Mouse (Mus musculus) forebrain, embryonic 10.5 days (tissue): Measurements from ENCODE around the gene Mlxip. TPM values are rescaled to one million over a fixed set of nuclear protein-coding genes. Genes with fewer than 3 reads are reported as not detected.
A peak's percentile ranks its signal among the peaks of the same experiment; 100 is the strongest.

Experiments
- DNase-seq: peaks from one replicate; pipeline ENCODE4 v3.0.0-alpha.2; 2017; ENCODE audit warnings: low spot score; ENCODE audit errors: extremely low spot score
- H3K27ac ChIP-seq: fragments of 300-500 bp; sonication (generic); 2 replicates; pipeline ENCODE4 v1.5.1; 2016; ENCODE audit warnings: mild to moderate bottlenecking
- H3K27me3 ChIP-seq: fragments of 300-500 bp; sonication (generic); 2 replicates; pipeline ENCODE4 v1.6.1; 2016; ENCODE audit warnings: mild to moderate bottlenecking; ENCODE audit not compliant: poor library complexity, severe bottlenecking
- H3K36me3 ChIP-seq: fragments of 300-500 bp; sonication (generic); replicated peaks from 2 replicates; pipeline ENCODE4 v1.6.1; 2016; ENCODE audit warnings: mild to moderate bottlenecking, moderate library complexity
- H3K4me1 ChIP-seq: fragments of 300-500 bp; sonication (generic); 2 replicates; pipeline ENCODE4 v1.6.1; 2016
- H3K4me3 ChIP-seq: fragments of 300-500 bp; sonication (generic); 2 replicates; pipeline ENCODE4 v1.5.1; 2016; ENCODE audit warnings: mild to moderate bottlenecking, moderate library complexity
- H3K9me3 ChIP-seq: fragments of 300-500 bp; sonication (generic); 2 replicates; pipeline ENCODE4 v1.6.1; 2016; ENCODE audit warnings: mild to moderate bottlenecking, moderate library complexity
- WGBS: fragments of 180-500 bp; shearing (Covaris S2); methylation state at CpG from one replicate; pipeline ENCODE4 v1.1.7; 2016; 5-methylcytosine and 5-hydroxymethylcytosine counted together
- polyA plus RNA-seq: library from polyadenylated mRNA; unstranded; fragments of >200 nt; fragmentation: Nextera tagmentation; extraction: Ambion mirVana; gene quantifications from 2 replicates; pipeline ENCODE4 v1.2.1, GENCODE M21; 2016

Mlxip gene
- polyA plus RNA-seq, 1 experiment from 2014 or later = 17.9 TPM

- Histone ChIP-seq H3K9me3 (no peaks in the 10 kb centered on the region), H3K4me1 (peaks cover 61% of the 10 kb centered on the region), H3K36me3 (no peaks in the 10 kb centered on the region), H3K27ac (peak overlapping the region; percentile 71), H3K27me3 (no peaks in the 10 kb centered on the region), H3K4me3 (peak overlapping the region; percentile 52)
- 2% methylated on average over 5 of the region's 5 CpGs for WGBS
- DNase-seq = peak; percentile 63
These were observed 3.2 kb upstream of the Mlxip start for GRCm38 (mm10) chr5:123391442-123391809.

GRCm38 (mm10) chr5:123393786-123394302 is 754 bp upstream of the Mlxip start:
- Histone ChIP-seq H3K4me3 (peak overlapping the region; percentile 71), H3K9me3 (no peaks in the 10 kb centered on the region), H3K4me1 (peaks cover 74% of the 10 kb centered on the region), H3K27me3 (no peaks in the 10 kb centered on the region), H3K27ac (peak overlapping the region; percentile 93), H3K36me3 (0 out of 2 replicates have a peak, but pooled peaks cover 11% of the 10 kb centered on the region)
- no peak for DNase-seq
- WGBS = 27% methylated on average over 5 of the region's 5 CpGs

GRCm38 (mm10) chr5:123394957-123395881 is 621 bp downstream of the Mlxip start:
- Histone ChIP-seq H3K27me3 (no peaks in the 10 kb centered on the region), H3K27ac (peak overlapping the region; percentile 93), H3K4me3 (peak overlapping the region; percentile 71), H3K36me3 (0 out of 2 replicates have a peak, but pooled peaks cover 11% of the 10 kb centered on the region), H3K9me3 (no peaks in the 10 kb centered on the region), H3K4me1 (peaks cover 60% of the 10 kb centered on the region)
- WGBS = under 1% methylated on average over 65 of the region's 65 CpGs
- DNase-seq = peak; percentile 30

GRCm38 (mm10) chr5:123396901-123397464 is 2.4 kb downstream of the Mlxip start:
- peak overlapping the region; percentile 71; the same call in 1 of the 2 replicates for H3K4me3 ChIP-seq
- H3K9me3 ChIP-seq = no peaks in the 10 kb centered on the region
- H3K27ac ChIP-seq = no peak overlapping the region
- DNase-seq = no peak
- peaks cover 45% of the 10 kb centered on the region for H3K4me1 ChIP-seq
- 0 out of 2 replicates have a peak, but pooled peaks cover 11% of the 10 kb centered on the region for H3K36me3 ChIP-seq
- no peaks in the 10 kb centered on the region for H3K27me3 ChIP-seq
- 85% methylated on average over 8 of the region's 8 CpGs for WGBS

GRCm38 (mm10) chr5:123397786-123398185 is 3.2 kb downstream of the Mlxip start:
- Histone ChIP-seq H3K4me1 (peaks cover 45% of the 10 kb centered on the region), H3K36me3 (0 out of 2 replicates have a peak, but pooled peaks cover 13% of the 10 kb centered on the region), H3K27me3 (no peaks in the 10 kb centered on the region), H3K4me3 (peak overlapping the region; percentile 16; the same call in 1 of the 2 replicates), H3K27ac (no peak overlapping the region), H3K9me3 (no peaks in the 10 kb centered on the region)
- WGBS = 83% methylated on average over 11 of the region's 11 CpGs
- no peak for DNase-seq

- 95% methylated on average over 4 of the region's 4 CpGs for WGBS
- no peaks in the 10 kb centered on the region for H3K27me3 ChIP-seq
- H3K27ac ChIP-seq = no peak overlapping the region
- H3K4me3 ChIP-seq = no peak overlapping the region
- peaks cover 38% of the 10 kb centered on the region for H3K4me1 ChIP-seq
- 0 out of 2 replicates have a peak, but pooled peaks cover 13% of the 10 kb centered on the region for H3K36me3 ChIP-seq
- no peaks in the 10 kb centered on the region for H3K9me3 ChIP-seq
- no peak for DNase-seq
These were observed 4.4 kb downstream of the Mlxip start for GRCm38 (mm10) chr5:123398856-123399498.

GRCm38 (mm10) chr5:123404480-123404879 is 9.9 kb downstream of the Mlxip start:
- no peaks in the 10 kb centered on the region for H3K9me3 ChIP-seq
- peaks cover 9% of the 10 kb centered on the region for H3K4me1 ChIP-seq
- no peak overlapping the region for H3K27ac ChIP-seq
- H3K27me3 ChIP-seq = no peaks in the 10 kb centered on the region
- 96% methylated on average over 3 of the region's 3 CpGs for WGBS
- no peak for DNase-seq
- 0 out of 2 replicates have a peak, but pooled peaks cover 4% of the 10 kb centered on the region for H3K36me3 ChIP-seq
- no peak overlapping the region for H3K4me3 ChIP-seq

GRCm38 (mm10) chr5:123406952-123407351 is 12.4 kb downstream of the Mlxip start:
- H3K4me1 ChIP-seq = peaks cover 9% of the 10 kb centered on the region
- H3K27ac ChIP-seq = no peak overlapping the region
- WGBS = 62% methylated on average over 2 of the region's 2 CpGs
- H3K36me3 ChIP-seq = peaks cover 21% of the 10 kb centered on the region
- H3K4me3 ChIP-seq = no peak overlapping the region
- no peak for DNase-seq
- H3K9me3 ChIP-seq = no peaks in the 10 kb centered on the region
- no peaks in the 10 kb centered on the region for H3K27me3 ChIP-seq

GRCm38 (mm10) chr5:123408176-123408575 is 13.6 kb downstream of the Mlxip start:
- H3K36me3 ChIP-seq = peaks cover 19% of the 10 kb centered on the region
- no peak overlapping the region for H3K4me3 ChIP-seq
- WGBS = 63% methylated on average over 3 of the region's 3 CpGs
- H3K27me3 ChIP-seq = no peaks in the 10 kb centered on the region
- no peak overlapping the region for H3K27ac ChIP-seq
- DNase-seq = no peak
- no peaks in the 10 kb centered on the region for H3K9me3 ChIP-seq
- H3K4me1 ChIP-seq = peaks cover 9% of the 10 kb centered on the region

GRCm38 (mm10) chr5:123412193-123412592 is 17.6 kb downstream of the Mlxip start:
- H3K36me3 ChIP-seq = peaks cover 19% of the 10 kb centered on the region
- no peak for DNase-seq
- peaks cover 29% of the 10 kb centered on the region for H3K4me1 ChIP-seq
- H3K27ac ChIP-seq = no peak overlapping the region
- WGBS = 91% methylated on average over 4 of the region's 4 CpGs
- H3K27me3 ChIP-seq = no peaks in the 10 kb centered on the region
- no peak overlapping the region for H3K4me3 ChIP-seq
- H3K9me3 ChIP-seq = no peaks in the 10 kb centered on the region

GRCm38 (mm10) chr5:123413866-123414363 is 19.3 kb downstream of the Mlxip start:
- no peaks in the 10 kb centered on the region for H3K9me3 ChIP-seq
- H3K27me3 ChIP-seq = no peaks in the 10 kb centered on the region
- no peak overlapping the region for H3K27ac ChIP-seq

GRCm38 (mm10) chr5:123416149-123416548 is 21.6 kb downstream of the Mlxip start:
- H3K27ac ChIP-seq = no peak overlapping the region
- H3K9me3 ChIP-seq = no peaks in the 10 kb centered on the region
- no peak overlapping the region for H3K4me3 ChIP-seq
- no peaks in the 10 kb centered on the region for H3K27me3 ChIP-seq
- peaks cover 32% of the 10 kb centered on the region for H3K4me1 ChIP-seq
- no peak for DNase-seq
- peaks cover under 1% of the 10 kb centered on the region; the same call in 1 of the 2 replicates for H3K36me3 ChIP-seq
- whole genome bisulfite sequencing = 90% methylated on average over 3 of the region's 3 CpGs

More at GRCm38 (mm10) chr5:123413866-123414363, 19.3 kb downstream of the Mlxip start:
- WGBS = 97% methylated on average over 2 of the region's 2 CpGs
- Histone ChIP-seq H3K36me3 (peaks cover 19% of the 10 kb centered on the region), H3K4me3 (no peak overlapping the region), H3K4me1 (peaks cover 24% of the 10 kb centered on the region)
- DNase-seq = no peak
